8 mouse cellular contexts compared by ENCODE assay signal in genomic region chr14:76310278-76310677, GRCm38 (mm10).
DNase-seq lines count a peak whose midpoint lies in the region; ATAC-seq and TF ChIP-seq lines count a peak whose summit lies in the region.

No protein-coding gene starts in this region.

- peak; percentile 71 for DNase-seq in liver, adult 2 months (ENCODE audit: extremely low read depth, low read depth, low spot score)
- DNase-seq in cerebellum, adult 9-10 months: peak; percentile 69
- DNase-seq in gastrocnemius, postnatal 36 days: peak; percentile 83 to 88
- DNase-seq in layer of hippocampus, postnatal 25 days (ENCODE audit: extremely low spot score in 1 of 2, low spot score in 1 of 2): peak; percentile 56 to 60
- DNase-seq in thymus, postnatal 10 days (ENCODE audit: low spot score in 2 of 2): no peak
- DNase-seq in T-cell, adult 2 months (ENCODE audit: low spot score): no peak

- intact Hi-C loops in gastrocnemius, postnatal 36 days (cut with DNase I): loop anchor here (5.0 kb wide), 1 partner anchor 107 kb away; no protein-coding TSS in a partner anchor

- no peak for TF ChIP-seq CTCF in liver, adult 2 months (IDR thresholded peaks at IDR 0.05; ENCODE audit: low read depth, low read length)

- ATAC-seq in liver, embryonic 12.5 days: no peak
- ATAC-seq in neural tube, embryonic 14.5 days (ENCODE audit: low read depth): peak; percentile 60; the same call in 1 of the 2 replicates

- no peaks in the 10 kb centered on the region for H3K9me3 ChIP-seq in liver, embryonic 12.5 days (replicated peaks)
- no peaks in the 10 kb centered on the region for H3K9me3 ChIP-seq in neural tube, embryonic 14.5 days (ENCODE audit: control insufficient read depth, low read length)

- no peak overlapping the region for H3K9ac ChIP-seq in liver, adult 2 months (ENCODE audit: low read depth, low read length)
- no peak overlapping the region for H3K9ac ChIP-seq in liver, embryonic 12.5 days
- no peak overlapping the region for H3K9ac ChIP-seq in neural tube, embryonic 14.5 days (replicated peaks; ENCODE audit: low read depth, low read length)

- WGBS in liver, adult 2 months: 34% methylated on average over 6 of the region's 6 CpGs
- 69% methylated on average over 6 of the region's 6 CpGs for WGBS in liver, embryonic 12.5 days (ENCODE audit: insufficient replicate concordance)
- WGBS in neural tube, embryonic 14.5 days: 67% methylated on average over 6 of the region's 6 CpGs

- no peak overlapping the region for H3K27ac ChIP-seq in liver, adult 2 months (replicated peaks; ENCODE audit: insufficient read depth, low read depth, low read length)
- no peak overlapping the region for H3K27ac ChIP-seq in liver, embryonic 12.5 days
- H3K27ac ChIP-seq in neural tube, embryonic 14.5 days (ENCODE audit: low read depth, low read length): no peak overlapping the region

- H3K79me2 ChIP-seq in liver, adult 2 months (ENCODE audit: control insufficient read depth, insufficient read depth, low read length): no peaks in the 10 kb centered on the region

- H3K4me1 ChIP-seq in liver, adult 2 months (ENCODE audit: control insufficient read depth, insufficient read depth, low read length): peaks cover 7% of the 10 kb centered on the region; the same call in 1 of the 2 replicates
- H3K4me1 ChIP-seq in liver, embryonic 12.5 days: no peaks in the 10 kb centered on the region
- peaks cover 3% of the 10 kb centered on the region; the same call in 1 of the 2 replicates for H3K4me1 ChIP-seq in neural tube, embryonic 14.5 days (ENCODE audit: control insufficient read depth, insufficient read depth, low read length)

- H3K36me3 ChIP-seq in liver, adult 2 months (ENCODE audit: control insufficient read depth, insufficient read depth, low read length): no peaks in the 10 kb centered on the region
- no peaks in the 10 kb centered on the region for H3K36me3 ChIP-seq in liver, embryonic 12.5 days
- no peaks in the 10 kb centered on the region for H3K36me3 ChIP-seq in neural tube, embryonic 14.5 days (ENCODE audit: control insufficient read depth, insufficient read depth, low read length)

- no peak for TF ChIP-seq POLR2A in liver, adult 2 months (IDR thresholded peaks at IDR 0.05; ENCODE audit: extremely low read depth, insufficient read depth, low read length)

- no peaks in the 10 kb centered on the region for H3K27me3 ChIP-seq in liver, adult 2 months (ENCODE audit: control insufficient read depth, insufficient read depth, low read length)
- H3K27me3 ChIP-seq in liver, embryonic 12.5 days (replicated peaks): 0 out of 2 replicates have a peak, but pooled peaks cover 5% of the 10 kb centered on the region
- H3K27me3 ChIP-seq in neural tube, embryonic 14.5 days (ENCODE audit: control insufficient read depth, insufficient read depth, low read length): no peaks in the 10 kb centered on the region

- no peak overlapping the region for H3K4me2 ChIP-seq in liver, embryonic 12.5 days
- H3K4me2 ChIP-seq in neural tube, embryonic 14.5 days (ENCODE audit: low read depth, low read length): no peak overlapping the region

- H3K4me3 ChIP-seq in liver, adult 2 months (ENCODE audit: insufficient read depth, low read depth, low read length): no peak overlapping the region
- H3K4me3 ChIP-seq in liver, embryonic 12.5 days: no peak overlapping the region
- no peak overlapping the region for H3K4me3 ChIP-seq in neural tube, embryonic 14.5 days (ENCODE audit: low read depth, low read length)

Comparison
In these comparisons a context has a peak if more than half of its experiments do, and no peak if none do; other contexts are left out.
1. DNase-seq: peak in liver, adult 2 months (single experiment), cerebellum, adult 9-10 months (single experiment), gastrocnemius, postnatal 36 days (2 of 2) and layer of hippocampus, postnatal 25 days (2 of 2); none in thymus, postnatal 10 days (0 of 2) and T-cell, adult 2 months (single experiment).